Mouse (Mus musculus): ENCODE results near the gene Hoxa11.

Hoxa11 gene

GRCm38 (mm10) chr6:52245757-52246142 lies at the start of gene Hoxa11:
TSS of gene Hoxa11 (minus strand) at chr6:52245810.
- in situ Hi-C loops (cut with MboI; ENCODE audit: low pct_unique_long_range_greater_than_20kb in 1 of 2, low sequenced_read_pairs in 2 of 2, unreplicated experiment in 1 of 2), result loop anchor here (5.0 to 25.0 kb wide), 2 partner anchors 78 to 1058 kb away; no protein-coding TSS in a partner anchor

- in situ Hi-C loops (cut with MboI; ENCODE audit: low pct_unique_long_range_greater_than_20kb in 1 of 2, low sequenced_read_pairs in 2 of 2, unreplicated experiment in 1 of 2), result no loop called here
Measured at GRCm38 (mm10) chr6:52294616-52295015, 49.0 kb upstream of the Hoxa11 start.

- in situ Hi-C loops (cut with MboI; ENCODE audit: low pct_unique_long_range_greater_than_20kb in 1 of 2, low sequenced_read_pairs in 2 of 2, unreplicated experiment in 1 of 2), result no loop called here
Measured at GRCm38 (mm10) chr6:52292328-52292727, 46.7 kb upstream of the Hoxa11 start.

- in situ Hi-C loops (cut with MboI; ENCODE audit: low pct_unique_long_range_greater_than_20kb in 1 of 2, low sequenced_read_pairs in 2 of 2, unreplicated experiment in 1 of 2), result no loop called here
Measured at GRCm38 (mm10) chr6:52291021-52291860, 45.6 kb upstream of the Hoxa11 start.

- in situ Hi-C loops (cut with MboI; ENCODE audit: low pct_unique_long_range_greater_than_20kb in 1 of 2, low sequenced_read_pairs in 2 of 2, unreplicated experiment in 1 of 2), result no loop called here
Measured at GRCm38 (mm10) chr6:52290186-52290585, 44.6 kb upstream of the Hoxa11 start.

- in situ Hi-C loops (cut with MboI; ENCODE audit: low pct_unique_long_range_greater_than_20kb in 1 of 2, low sequenced_read_pairs in 2 of 2, unreplicated experiment in 1 of 2), result no loop called here
Measured at GRCm38 (mm10) chr6:52283896-52284295, 38.3 kb upstream of the Hoxa11 start.

- in situ Hi-C loops (cut with MboI; ENCODE audit: low pct_unique_long_range_greater_than_20kb in 1 of 2, low sequenced_read_pairs in 2 of 2, unreplicated experiment in 1 of 2), result no loop called here
Measured at GRCm38 (mm10) chr6:52281084-52281483, 35.5 kb upstream of the Hoxa11 start.

GRCm38 (mm10) chr6:52276920-52277319 lies 31.3 kb upstream of the Hoxa11 start:
- in situ Hi-C loops (cut with MboI; ENCODE audit: low pct_unique_long_range_greater_than_20kb in 1 of 2, low sequenced_read_pairs in 2 of 2, unreplicated experiment in 1 of 2), result no loop called here

- in situ Hi-C loops (cut with MboI; ENCODE audit: low pct_unique_long_range_greater_than_20kb in 1 of 2, low sequenced_read_pairs in 2 of 2, unreplicated experiment in 1 of 2), result no loop called here
Measured at GRCm38 (mm10) chr6:52276382-52276781, 30.8 kb upstream of the Hoxa11 start.

- in situ Hi-C loops (cut with MboI; ENCODE audit: low pct_unique_long_range_greater_than_20kb in 1 of 2, low sequenced_read_pairs in 2 of 2, unreplicated experiment in 1 of 2), result no loop called here
Measured at GRCm38 (mm10) chr6:52275563-52276280, 30.1 kb upstream of the Hoxa11 start.

- in situ Hi-C loops (cut with MboI; ENCODE audit: low pct_unique_long_range_greater_than_20kb in 1 of 2, low sequenced_read_pairs in 2 of 2, unreplicated experiment in 1 of 2), result loop anchor here in 1 of 2 experiments (25.0 kb wide), 2 partner anchors 563 to 638 kb away; no protein-coding TSS in a partner anchor
Measured at GRCm38 (mm10) chr6:52274576-52274975, 29.0 kb upstream of the Hoxa11 start.

- in situ Hi-C loops (cut with MboI; ENCODE audit: low pct_unique_long_range_greater_than_20kb in 1 of 2, low sequenced_read_pairs in 2 of 2, unreplicated experiment in 1 of 2), result loop anchor here in 1 of 2 experiments (25.0 kb wide), 2 partner anchors 564 to 639 kb away; no protein-coding TSS in a partner anchor
Measured at GRCm38 (mm10) chr6:52273656-52274280, 28.2 kb upstream of the Hoxa11 start.

- in situ Hi-C loops (cut with MboI; ENCODE audit: low pct_unique_long_range_greater_than_20kb in 1 of 2, low sequenced_read_pairs in 2 of 2, unreplicated experiment in 1 of 2), result loop anchor here in 1 of 2 experiments (25.0 kb wide), 2 partner anchors 564 to 639 kb away; no protein-coding TSS in a partner anchor
Measured at GRCm38 (mm10) chr6:52272766-52273655, 27.4 kb upstream of the Hoxa11 start.

- in situ Hi-C loops (cut with MboI; ENCODE audit: low pct_unique_long_range_greater_than_20kb in 1 of 2, low sequenced_read_pairs in 2 of 2, unreplicated experiment in 1 of 2), result loop anchor here in 1 of 2 experiments (25.0 kb wide), 2 partner anchors 567 to 642 kb away; no protein-coding TSS in a partner anchor
Measured at GRCm38 (mm10) chr6:52270494-52271480, 25.2 kb upstream of the Hoxa11 start.

- in situ Hi-C loops (cut with MboI; ENCODE audit: low pct_unique_long_range_greater_than_20kb in 1 of 2, low sequenced_read_pairs in 2 of 2, unreplicated experiment in 1 of 2), result loop anchor here in 1 of 2 experiments (25.0 kb wide), 2 partner anchors 569 to 644 kb away; no protein-coding TSS in a partner anchor
Measured at GRCm38 (mm10) chr6:52268756-52269155, 23.1 kb upstream of the Hoxa11 start.

GRCm38 (mm10) chr6:52268341-52268740 lies 22.7 kb upstream of the Hoxa11 start:
- in situ Hi-C loops (cut with MboI; ENCODE audit: low pct_unique_long_range_greater_than_20kb in 1 of 2, low sequenced_read_pairs in 2 of 2, unreplicated experiment in 1 of 2), result loop anchor here in 1 of 2 experiments (25.0 kb wide), 2 partner anchors 569 to 644 kb away; no protein-coding TSS in a partner anchor
